Mouse (Mus musculus): ENCODE results near the gene Twist2. TPM values are rescaled to one million over a fixed set of nuclear protein-coding genes. Genes with fewer than 3 reads are reported as not detected.

The Twist2 gene
- polyA plus RNA-seq, 1 experiment = 1.5 TPM

DNA sequence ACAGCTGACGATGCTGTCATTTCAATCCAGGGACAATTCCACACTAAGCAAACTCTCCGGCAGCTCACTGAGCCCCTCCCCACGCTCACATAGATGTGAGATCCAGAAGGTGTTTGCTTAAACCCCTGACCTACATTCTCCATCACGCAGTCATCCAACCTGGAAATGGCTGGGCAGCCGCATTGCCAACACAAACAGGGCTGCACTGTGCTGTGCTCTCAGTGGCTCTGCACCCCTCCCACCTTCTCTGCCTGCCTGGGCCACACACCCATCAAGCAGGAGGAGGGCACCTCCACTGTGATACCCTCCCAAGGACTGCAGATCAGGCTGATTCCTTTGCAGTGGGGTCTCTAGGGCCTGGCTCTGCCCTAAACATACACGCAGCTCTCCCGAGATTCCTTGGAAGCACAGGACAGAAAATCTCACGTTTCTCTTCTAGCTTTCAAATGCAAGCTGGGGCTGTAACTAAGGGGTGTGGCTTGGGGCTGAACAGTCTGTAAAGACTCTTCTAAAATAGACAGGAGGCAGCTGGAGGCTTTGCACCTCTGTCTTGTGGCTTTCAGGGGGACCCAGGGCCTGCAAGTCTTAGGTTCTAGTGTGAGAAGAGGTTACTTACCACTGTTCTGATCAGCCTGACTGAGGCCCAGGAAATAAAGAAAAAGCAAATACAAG is 71.3 kb downstream of the Twist2 start:
- TF ChIP-seq POLR2A (IDR thresholded peaks at IDR 0.05; ENCODE audit: low read depth, low read length) = no peak
- TF ChIP-seq CTCF (conservative IDR thresholded peaks at IDR 0.05; ENCODE audit: insufficient read depth, insufficient read length, low read depth, low read length) = no peak
- H3K4me1 ChIP-seq (ENCODE audit: control insufficient read depth, insufficient read depth, low read length) = no peaks in the 10 kb centered on the region
- no peak overlapping the region for H3K27ac ChIP-seq (ENCODE audit: insufficient read depth, low read depth, low read length)
- H3K36me3 ChIP-seq (ENCODE audit: control insufficient read depth, insufficient read depth, low read length) = no peaks in the 10 kb centered on the region
- H3K27me3 ChIP-seq (replicated peaks; ENCODE audit: control insufficient read depth, insufficient read depth, low read length) = no peaks in the 10 kb centered on the region
- no peak overlapping the region for H3K4me3 ChIP-seq (ENCODE audit: insufficient read depth, low read depth, low read length)
- WGBS = 41% methylated on average over 8 of the region's 8 CpGs
- DNase-seq = peak; percentile 36

DNA sequence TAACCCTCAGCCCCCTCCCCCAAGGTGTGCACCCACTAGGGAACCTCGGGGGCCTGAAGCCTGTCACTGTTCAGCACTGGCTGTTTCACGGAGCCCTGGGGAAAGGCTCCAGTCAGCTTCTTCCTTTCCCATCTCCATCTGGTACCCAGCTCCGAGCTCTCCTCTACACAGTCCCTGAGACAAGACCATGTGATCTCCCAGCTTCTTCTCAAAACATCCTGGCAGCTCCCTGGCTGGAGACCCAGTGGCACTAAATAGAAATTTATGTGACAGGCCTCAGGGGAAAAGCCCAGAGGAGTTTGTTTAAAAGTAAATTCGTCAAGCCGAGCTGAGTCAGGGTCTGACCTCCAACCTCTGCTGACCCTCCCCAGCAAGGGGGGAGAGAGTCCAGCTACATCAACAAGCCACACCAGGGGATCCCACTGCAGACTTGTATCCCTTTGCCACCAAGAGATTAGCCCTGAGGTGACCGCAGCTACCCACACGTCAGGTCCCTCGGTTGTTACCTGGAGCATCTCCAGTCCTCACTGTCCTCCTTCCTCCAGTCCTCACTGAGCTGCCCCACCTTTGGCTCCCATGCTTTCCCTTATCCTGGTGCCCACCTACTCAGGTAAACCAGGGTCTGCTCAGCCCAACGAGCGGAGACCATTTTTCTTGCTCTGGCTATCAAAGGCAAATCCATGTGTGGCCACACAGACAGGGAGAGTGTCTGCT is 72.5 kb downstream of the Twist2 start:
- Histone ChIP-seq H3K4me1 (ENCODE audit: control insufficient read depth, insufficient read depth, low read length) (no peaks in the 10 kb centered on the region; the same call in 1 of the 2 replicates), H3K27me3 (replicated peaks; ENCODE audit: control insufficient read depth, insufficient read depth, low read length) (no peaks in the 10 kb centered on the region), H3K36me3 (ENCODE audit: control insufficient read depth, insufficient read depth, low read length) (no peaks in the 10 kb centered on the region), H3K4me3 (ENCODE audit: insufficient read depth, low read depth, low read length) (no peak overlapping the region), H3K27ac (ENCODE audit: insufficient read depth, low read depth, low read length) (no peak overlapping the region)
- DNase-seq = peak; percentile 57
- TF ChIP-seq CTCF (conservative IDR thresholded peaks at IDR 0.05; ENCODE audit: insufficient read depth, insufficient read length, low read depth, low read length) (no peak), POLR2A (IDR thresholded peaks at IDR 0.05; ENCODE audit: low read depth, low read length) (no peak)
- WGBS = 52% methylated on average over 10 of the region's 10 CpGs

DNA sequence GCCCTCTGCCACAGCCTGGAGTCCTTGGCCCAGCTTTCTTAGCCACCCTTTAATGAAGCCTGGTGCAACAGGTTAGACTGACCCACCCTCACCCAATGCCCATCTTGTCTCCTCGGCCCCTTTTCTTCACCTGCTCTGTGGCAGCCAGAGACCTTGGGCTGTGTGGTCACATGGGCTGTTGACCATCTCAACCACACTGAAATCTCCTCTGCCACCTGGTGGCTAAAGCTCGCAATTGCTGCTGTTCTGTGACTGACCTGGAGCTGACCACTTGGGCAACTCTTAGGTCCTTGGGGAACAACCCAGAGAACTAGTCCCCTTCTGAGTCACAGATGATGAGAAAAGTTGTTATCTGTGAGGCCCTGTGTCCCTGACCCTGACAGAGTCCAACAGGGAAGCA is 73.4 kb downstream of the Twist2 start:
- TF ChIP-seq POLR2A (IDR thresholded peaks at IDR 0.05; ENCODE audit: low read depth, low read length) = no peak
- TF ChIP-seq CTCF (conservative IDR thresholded peaks at IDR 0.05; ENCODE audit: insufficient read depth, insufficient read length, low read depth, low read length) = peak; percentile 91
- H3K4me1 ChIP-seq (ENCODE audit: control insufficient read depth, insufficient read depth, low read length) = peaks cover 3% of the 10 kb centered on the region
- no peak overlapping the region for H3K27ac ChIP-seq (ENCODE audit: insufficient read depth, low read depth, low read length)
- WGBS = 18% methylated on average over 2 of the region's 2 CpGs
- DNase-seq = peak; percentile 77
- H3K4me3 ChIP-seq (ENCODE audit: insufficient read depth, low read depth, low read length) = no peak overlapping the region
- H3K27me3 ChIP-seq (replicated peaks; ENCODE audit: control insufficient read depth, insufficient read depth, low read length) = no peaks in the 10 kb centered on the region
- H3K36me3 ChIP-seq (ENCODE audit: control insufficient read depth, insufficient read depth, low read length) = no peaks in the 10 kb centered on the region

- peaks cover 3% of the 10 kb centered on the region for H3K4me1 ChIP-seq (ENCODE audit: control insufficient read depth, insufficient read depth, low read length)
- TF ChIP-seq CTCF (conservative IDR thresholded peaks at IDR 0.05; ENCODE audit: insufficient read depth, insufficient read length, low read depth, low read length) = no peak
- no peak for TF ChIP-seq POLR2A (IDR thresholded peaks at IDR 0.05; ENCODE audit: low read depth, low read length)
- WGBS = 59% methylated on average over 7 of the region's 7 CpGs
- H3K27ac ChIP-seq (ENCODE audit: insufficient read depth, low read depth, low read length) = no peak overlapping the region
- no peak overlapping the region for H3K4me3 ChIP-seq (ENCODE audit: insufficient read depth, low read depth, low read length)
- H3K27me3 ChIP-seq (replicated peaks; ENCODE audit: control insufficient read depth, insufficient read depth, low read length) = no peaks in the 10 kb centered on the region
- H3K36me3 ChIP-seq (ENCODE audit: control insufficient read depth, insufficient read depth, low read length) = no peaks in the 10 kb centered on the region
- no peak for DNase-seq
Measured at GRCm38 (mm10) chr1:91875042-91875720, 73.9 kb downstream of the Twist2 start.

DNA sequence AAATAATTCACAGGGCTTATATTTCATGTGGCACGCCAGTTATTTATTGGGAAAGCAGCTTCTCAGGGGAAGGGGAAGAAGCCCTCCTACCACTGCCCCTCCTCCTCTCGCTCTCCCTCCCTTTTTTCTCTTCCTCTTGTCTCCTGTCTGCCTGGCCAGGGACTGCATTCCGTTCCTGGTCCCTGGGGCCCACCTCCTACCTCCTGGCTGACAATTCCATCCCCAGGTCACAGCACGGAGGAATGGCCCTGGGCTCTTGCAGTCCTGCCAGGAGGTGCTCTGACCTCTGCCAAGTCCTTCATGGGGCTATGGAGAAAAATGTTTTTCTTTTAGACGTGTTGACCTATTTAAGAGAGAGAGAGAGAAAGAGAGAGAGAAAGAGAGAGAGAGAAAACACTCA is 77.4 kb downstream of the Twist2 start:
- H3K4me1 ChIP-seq (ENCODE audit: control insufficient read depth, insufficient read depth, low read length) = peaks cover 3% of the 10 kb centered on the region
- DNase-seq = peak; percentile 61

GRCm38 (mm10) chr1:91880156-91880555 is 78.9 kb downstream of the Twist2 start:
- no peak for TF ChIP-seq POLR2A (IDR thresholded peaks at IDR 0.05; ENCODE audit: low read depth, low read length)
- no peak for TF ChIP-seq CTCF (conservative IDR thresholded peaks at IDR 0.05; ENCODE audit: insufficient read depth, insufficient read length, low read depth, low read length)
- Histone ChIP-seq H3K4me3 (ENCODE audit: insufficient read depth, low read depth, low read length) (no peak overlapping the region), H3K4me1 (ENCODE audit: control insufficient read depth, insufficient read depth, low read length) (peaks cover 3% of the 10 kb centered on the region), H3K36me3 (ENCODE audit: control insufficient read depth, insufficient read depth, low read length) (no peaks in the 10 kb centered on the region), H3K27me3 (replicated peaks; ENCODE audit: control insufficient read depth, insufficient read depth, low read length) (no peaks in the 10 kb centered on the region), H3K27ac (ENCODE audit: insufficient read depth, low read depth, low read length) (no peak overlapping the region)
- no peak for DNase-seq
- WGBS = 85% methylated on average over 12 of the region's 12 CpGs

More for the DNA sequence above, 77.4 kb downstream of the Twist2 start:
- peak overlapping the region; percentile 52 for H3K27ac ChIP-seq (ENCODE audit: insufficient read depth, low read depth, low read length)
- 38% methylated on average over 5 of the region's 5 CpGs for WGBS
- no peak for TF ChIP-seq CTCF (conservative IDR thresholded peaks at IDR 0.05; ENCODE audit: insufficient read depth, insufficient read length, low read depth, low read length)
- TF ChIP-seq POLR2A (IDR thresholded peaks at IDR 0.05; ENCODE audit: low read depth, low read length) = no peak
- no peaks in the 10 kb centered on the region for H3K36me3 ChIP-seq (ENCODE audit: control insufficient read depth, insufficient read depth, low read length)
- H3K27me3 ChIP-seq (replicated peaks; ENCODE audit: control insufficient read depth, insufficient read depth, low read length) = no peaks in the 10 kb centered on the region
- H3K4me3 ChIP-seq (ENCODE audit: insufficient read depth, low read depth, low read length) = no peak overlapping the region

DNA sequence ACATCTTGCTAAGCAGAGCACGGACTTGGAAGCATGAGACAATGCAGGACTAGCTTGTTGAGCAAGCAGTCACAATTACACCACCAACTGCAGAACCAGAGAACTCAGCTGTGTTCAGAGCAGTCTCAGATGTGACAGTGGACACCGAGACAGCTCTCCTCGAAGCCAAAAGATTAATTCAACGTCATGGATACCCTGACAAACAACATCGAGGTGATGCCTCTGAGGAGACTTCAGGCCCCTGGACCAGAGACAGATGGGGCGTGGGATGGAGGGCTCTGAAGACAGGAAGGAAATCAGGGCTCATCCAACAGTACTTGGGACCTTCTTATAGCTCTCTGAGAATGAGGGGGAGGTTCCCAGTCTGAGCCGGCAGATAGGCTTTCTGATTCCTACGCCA is 79.6 kb downstream of the Twist2 start:
- TF ChIP-seq POLR2A (IDR thresholded peaks at IDR 0.05; ENCODE audit: low read depth, low read length) (no peak), CTCF (conservative IDR thresholded peaks at IDR 0.05; ENCODE audit: insufficient read depth, insufficient read length, low read depth, low read length) (no peak)
- WGBS = 38% methylated on average over 8 of the region's 8 CpGs
- Histone ChIP-seq H3K27me3 (replicated peaks; ENCODE audit: control insufficient read depth, insufficient read depth, low read length) (peaks cover 2% of the 10 kb centered on the region; the same call in 1 of the 2 replicates), H3K27ac (ENCODE audit: insufficient read depth, low read depth, low read length) (no peak overlapping the region), H3K36me3 (ENCODE audit: control insufficient read depth, insufficient read depth, low read length) (no peaks in the 10 kb centered on the region), H3K4me3 (ENCODE audit: insufficient read depth, low read depth, low read length) (no peak overlapping the region), H3K4me1 (ENCODE audit: control insufficient read depth, insufficient read depth, low read length) (peaks cover 3% of the 10 kb centered on the region)
- no peak for DNase-seq

Measured in kidney, adult 2 months (tissue).